Mouse (Mus musculus) CD4-positive, CD25-positive, alpha-beta regulatory T cell, adult 4 months (primary cell): Measurements from ENCODE around the gene Rnf5. TPM values are rescaled to one million over a fixed set of nuclear protein-coding genes. Genes with fewer than 3 reads are reported as not detected.

Experiments
- polyA plus RNA-seq, 2 experiments: library from polyadenylated mRNA; unstranded; fragments of 100-300 nt; shearing (Covaris generic); gene quantifications; one replicate each; pipeline ENCODE4 v1.2.1; 2017

Gene Rnf5
- polyA plus RNA-seq, 2 experiments from 2014 or later: 68.0 to 75.0 TPM

Other genes with a start within 250 kb of the Rnf5 start
- under 1 TPM in 1 of 2 experiments, not detected in 1; 0.23 TPM for gene Btnl2, start 248.9 kb downstream of the Rnf5 start, polyA plus RNA-seq
- not detected for gene Btnl1, start 226.6 kb downstream of the Rnf5 start, polyA plus RNA-seq
- gene BC051142, start 204.9 kb downstream of the Rnf5 start, polyA plus RNA-seq: 1 to 10 TPM; 1.8 to 1.9 TPM
- gene Btnl4, start 126.4 kb downstream of the Rnf5 start, polyA plus RNA-seq: not detected
- under 1 TPM in 1 of 2 experiments, not detected in 1; 0.76 TPM for gene Btnl6, start 86.3 kb downstream of the Rnf5 start, polyA plus RNA-seq
- gene Notch4, start 39.4 kb downstream of the Rnf5 start, polyA plus RNA-seq: 1 to 10 TPM in 1 of 2 experiments, under 1 TPM in 1; 0.09 to 1.1 TPM
- gene Gpsm3, start 13.9 kb downstream of the Rnf5 start, polyA plus RNA-seq: 100 to 1,000 TPM; 227 to 344 TPM
- gene Pbx2, start 12.4 kb downstream of the Rnf5 start, polyA plus RNA-seq: 10 to 100 TPM in 1 of 2 experiments, 1 to 10 TPM in 1; 7.7 to 12.6 TPM
- 1 to 10 TPM; 4.0 to 4.5 TPM for gene Ager, start 5.8 kb downstream of the Rnf5 start, polyA plus RNA-seq
- gene Agpat1, start 572 bp upstream of the Rnf5 start, polyA plus RNA-seq: 10 to 100 TPM; 16.9 to 19.2 TPM
- gene Egfl8, start 12.3 kb upstream of the Rnf5 start, polyA plus RNA-seq: 1 to 10 TPM; 1.9 to 2.8 TPM
- 10 to 100 TPM; 20.6 to 32.2 TPM for gene Ppt2, start 24.8 kb upstream of the Rnf5 start, polyA plus RNA-seq
- gene Prrt1, start 25.8 kb upstream of the Rnf5 start, polyA plus RNA-seq: 1 to 10 TPM; 1.4 to 2.2 TPM
- gene Fkbpl, start 41.1 kb upstream of the Rnf5 start, polyA plus RNA-seq: 1 to 10 TPM; 3.6 to 5.9 TPM
- gene Atf6b, start 43.5 kb upstream of the Rnf5 start, polyA plus RNA-seq: 10 to 100 TPM; 15.2 to 20.2 TPM
- gene Tnxb, start 66.8 kb upstream of the Rnf5 start, polyA plus RNA-seq: not detected
- gene C4b, start 140.2 kb upstream of the Rnf5 start, polyA plus RNA-seq: not detected
- not detected for gene Cyp21a1, start 200.9 kb upstream of the Rnf5 start, polyA plus RNA-seq
- 10 to 100 TPM; 24.4 to 46.0 TPM for gene Stk19, start 233.3 kb upstream of the Rnf5 start, polyA plus RNA-seq
- gene Dxo, start 233.3 kb upstream of the Rnf5 start, polyA plus RNA-seq: 10 to 100 TPM; 28.8 to 33.4 TPM
- gene Skiv2l, start 246.5 kb upstream of the Rnf5 start, polyA plus RNA-seq: 10 to 100 TPM; 26.8 to 44.1 TPM
- 10 to 100 TPM; 33.2 to 44.8 TPM for gene Nelfe, start 246.7 kb upstream of the Rnf5 start, polyA plus RNA-seq